Mouse (Mus musculus) kidney, postnatal 36 days (tissue): ENCODE measurements around the gene Btg3.

Experiments
- DNase-seq, 2 experiments: peaks; one replicate each; pipeline ENCODE4 v3.0.0; 2021 to 2022; ENCODE audit warnings: mixed read lengths in 2 of 2

Btg3 gene

GRCm38 (mm10) chr16:78295601-78296000 is 81.4 kb downstream of the Btg3 start:
- no peak for DNase-seq

- DNase-seq = no peak
Observed at GRCm38 (mm10) chr16:78294606-78295275, 82.3 kb downstream of the Btg3 start.

GRCm38 (mm10) chr16:78294051-78294450 is 82.9 kb downstream of the Btg3 start:
- no peak for DNase-seq

GRCm38 (mm10) chr16:78283231-78283630 is 93.8 kb downstream of the Btg3 start:
- no peak for DNase-seq
